Mouse (Mus musculus): ENCODE measurements around the gene Uts2b.

- TF ChIP-seq CTCF (IDR thresholded peaks at IDR 0.05; ENCODE audit: extremely low read depth, insufficient read depth, insufficient read length, insufficient replicate concordance) (no peak), POLR2A (IDR thresholded peaks at IDR 0.05; ENCODE audit: low read depth, low read length) (no peak; the same call in 1 of the 2 replicates)
These were observed 17.9 kb upstream of the Uts2b start for GRCm38 (mm10) chr16:27387634-27388611.

Measured in spleen, adult 2 months (tissue).